Mouse (Mus musculus): ENCODE measurements at regions not wholly inside any gene's neighbourhood (a gene's known extent, or its start where the extent isn't known, plus 50 kb on each side); places are given as distances from the start of the nearest gene placed in this dataset.

GRCm38 (mm10) chr11:89839671-89840327, 62.3 kb upstream of the Ankfn1 start:
- Histone ChIP-seq H3K79me2 (ENCODE audit: control insufficient read depth, insufficient read depth, low read length, poor library complexity) (no peaks in the 10 kb centered on the region), H3K9ac (ENCODE audit: control insufficient read depth, low read depth, low read length, poor library complexity, severe bottlenecking) (no peak overlapping the region), H3K27me3 (ENCODE audit: control insufficient read depth in 1 of 2, insufficient read depth in 2 of 2, low read length in 2 of 2) (no peaks in the 10 kb centered on the region), H3K9me3 (replicated peaks; ENCODE audit: insufficient read depth, low read length) (no peaks in the 10 kb centered on the region), H3K27ac (ENCODE audit: control insufficient read depth, low read depth, low read length) (no peak overlapping the region), H3K4me1 (ENCODE audit: control insufficient read depth in 1 of 2, insufficient read depth in 2 of 2, low read length in 2 of 2) (no peaks in the 10 kb centered on the region), H3K4me3 (ENCODE audit: control insufficient read depth in 1 of 2, insufficient read depth in 1 of 2, low read depth in 2 of 2, low read length in 2 of 2) (no peak overlapping the region), H3K36me3 (ENCODE audit: control insufficient read depth in 1 of 2, insufficient read depth in 2 of 2, low read length in 2 of 2) (no peaks in the 10 kb centered on the region)
- no peak for DNase-seq (ENCODE audit: low read depth, low spot score)
- TF ChIP-seq MAX (IDR thresholded peaks at IDR 0.05; ENCODE audit: low read length) (no peak), BHLHE40 (IDR thresholded peaks at IDR 0.05; ENCODE audit: borderline replicate concordance, low read depth, low read length) (no peak), POLR2AphosphoS2 (IDR thresholded peaks at IDR 0.05; ENCODE audit: low read length) (no peak), USF2 (IDR thresholded peaks at IDR 0.05; ENCODE audit: borderline replicate concordance in 1 of 2, insufficient read depth in 1 of 2, low read depth in 1 of 2, low read length in 2 of 2) (no peak), CHD2 (IDR thresholded peaks at IDR 0.05; ENCODE audit: low read length) (no peak), JUND (IDR thresholded peaks at IDR 0.05; ENCODE audit: low read depth, low read length) (no peak), HCFC1 (IDR thresholded peaks at IDR 0.05; ENCODE audit: low read depth, low read length) (no peak), ZC3H11A (IDR thresholded peaks at IDR 0.05; ENCODE audit: low read depth, low read length) (no peak), RCOR1 (IDR thresholded peaks at IDR 0.05; ENCODE audit: low read depth, low read length) (no peak), MAZ (IDR thresholded peaks at IDR 0.05; ENCODE audit: low read depth, low read length) (no peak), KAT2A (conservative IDR thresholded peaks at IDR 0.05; ENCODE audit: low read depth, low read length) (no peak), ELF1 (IDR thresholded peaks at IDR 0.05; ENCODE audit: low read depth, low read length) (no peak), MEF2A (IDR thresholded peaks at IDR 0.05; ENCODE audit: extremely low read depth, insufficient replicate concordance, low read depth, low read length, poor library complexity, severe bottlenecking) (no peak)

DNA sequence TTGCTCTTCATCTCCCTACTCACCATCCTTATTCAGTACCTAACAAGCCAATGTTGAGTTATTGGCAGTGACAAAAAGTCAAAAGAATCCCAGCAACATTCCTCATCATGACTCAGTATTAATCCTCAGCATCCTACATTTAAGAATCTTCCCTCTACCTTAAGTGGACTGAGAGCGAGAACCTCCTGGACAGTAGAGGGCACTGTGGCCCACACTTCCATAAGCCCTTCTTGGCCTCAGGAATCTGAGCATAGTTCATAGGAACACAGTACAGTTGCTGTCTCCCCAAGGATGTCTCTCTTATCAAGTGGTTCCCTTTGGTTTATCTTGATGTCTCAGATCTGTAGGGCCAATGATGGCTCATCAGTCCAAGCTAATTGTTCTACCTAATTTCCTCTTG, 60.5 kb upstream of the Ankfn1 start:
- peak in 2 of 3 experiments; percentile 37 to 39; a peak in 3 of 6 replicates for TF ChIP-seq CTCF (IDR thresholded peaks at IDR 0.05 in 2 of 3, conservative IDR thresholded peaks at IDR 0.05 in 1 of 3; ENCODE audit: control insufficient read depth in 1 of 3, insufficient read depth in 1 of 3, low read depth in 2 of 3, low read length in 3 of 3, poor library complexity in 1 of 3, severe bottlenecking in 1 of 3)
- TF ChIP-seq MEF2A (IDR thresholded peaks at IDR 0.05; ENCODE audit: extremely low read depth, insufficient replicate concordance, low read depth, low read length, poor library complexity, severe bottlenecking), result no peak
- 0 out of 2 replicates have a peak, but pooled peaks have one; percentile 14 for TF ChIP-seq SMC3 (IDR thresholded peaks at IDR 0.05; ENCODE audit: low read depth, low read length)
- peak; percentile 17 for TF ChIP-seq RAD21 (IDR thresholded peaks at IDR 0.05; ENCODE audit: low read depth, low read length)
- Histone ChIP-seq H3K79me2 (ENCODE audit: control insufficient read depth, insufficient read depth, low read length, poor library complexity) (no peaks in the 10 kb centered on the region), H3K27ac (ENCODE audit: control insufficient read depth, low read depth, low read length) (no peak overlapping the region), H3K9me3 (replicated peaks; ENCODE audit: insufficient read depth, low read length) (no peaks in the 10 kb centered on the region), H3K9ac (ENCODE audit: control insufficient read depth, low read depth, low read length, poor library complexity, severe bottlenecking) (no peak overlapping the region), H3K4me3 (ENCODE audit: control insufficient read depth in 1 of 2, insufficient read depth in 1 of 2, low read depth in 2 of 2, low read length in 2 of 2) (no peak overlapping the region), H3K4me1 (ENCODE audit: control insufficient read depth in 1 of 2, insufficient read depth in 2 of 2, low read length in 2 of 2) (no peaks in the 10 kb centered on the region), H3K27me3 (ENCODE audit: control insufficient read depth in 1 of 2, insufficient read depth in 2 of 2, low read length in 2 of 2) (0 out of 4 replicates have a peak, but pooled peaks cover 0 to 2% of the 10 kb centered on the region in 2 experiments), H3K36me3 (ENCODE audit: control insufficient read depth in 1 of 2, insufficient read depth in 2 of 2, low read length in 2 of 2) (no peaks in the 10 kb centered on the region)
- DNase-seq (ENCODE audit: low read depth, low spot score), result peak; percentile 12

Data from MEL (cell line).